Mouse (Mus musculus) brown adipose tissue, adult 24 weeks (tissue): ENCODE measurements around the gene Rhoj. TPM values are rescaled to one million over a fixed set of nuclear protein-coding genes. Genes with fewer than 3 reads are reported as not detected.
"Not testable (repeated sequence)": the region's sequence is repeated elsewhere in the genome, so short reads cannot be mapped to it uniquely, and the experiment has no call there.

Source experiments
- H3K27ac ChIP-seq: fragments of 200-500 bp; replicated peaks from 2 replicates; pipeline ENCODE4 v1.5.1; 2012; ENCODE audit warnings: low read depth, mild to moderate bottlenecking, low read length
- H3K4me1 ChIP-seq: fragments of 200-500 bp; 2 replicates; pipeline ENCODE4 v1.6.1; 2012; ENCODE audit warnings: low read length, mixed read lengths; ENCODE audit not compliant: control insufficient read depth, insufficient read depth, insufficient read length
- H3K4me3 ChIP-seq: fragments of 200-500 bp; 2 replicates; pipeline ENCODE4 v1.5.1; 2012; ENCODE audit warnings: low read depth, mild to moderate bottlenecking, low read length, moderate library complexity; ENCODE audit not compliant: insufficient read depth
- polyA plus RNA-seq: library from polyadenylated mRNA; stranded (reverse); fragments of >200 nt; gene quantifications from 2 replicates; pipeline ENCODE4 v1.2.4, GENCODE M21; 2012; ENCODE audit not compliant: missing spikeins, insufficient read depth, insufficient read length

The Rhoj gene
- polyA plus RNA-seq, 1 experiment: 16.0 TPM

GRCm38 (mm10) chr12:75315851-75316250 is 7.7 kb downstream of the Rhoj start:
- Histone ChIP-seq H3K27ac (no peak overlapping the region), H3K4me3 (no peak overlapping the region), H3K4me1 (peaks cover 12% of the 10 kb centered on the region)

DNA sequence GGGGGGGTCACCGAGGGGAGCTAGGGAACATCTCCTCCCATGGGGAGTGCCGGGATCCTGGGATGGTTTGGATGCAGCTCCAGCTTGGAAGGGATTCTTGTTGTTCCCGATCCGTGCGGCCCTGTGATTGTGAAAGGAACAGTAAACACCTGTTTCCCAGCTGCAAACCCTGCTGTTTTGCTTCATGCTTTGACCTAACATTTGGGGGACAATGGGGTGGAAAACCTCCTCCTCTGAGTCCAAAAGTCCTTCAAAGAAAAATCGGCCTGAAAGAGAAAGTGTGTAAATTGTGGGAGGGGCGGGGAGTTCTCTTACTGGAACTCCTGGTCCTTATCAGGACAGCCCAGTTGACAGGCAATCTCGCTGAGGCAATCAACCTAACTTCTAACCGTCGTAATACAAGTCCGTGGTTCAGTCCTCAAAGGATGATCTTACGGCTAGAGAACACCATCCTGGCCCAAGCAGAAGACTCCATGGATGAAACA is 12.4 kb downstream of the Rhoj start:
- Histone ChIP-seq H3K4me1 (no peaks in the 10 kb centered on the region), H3K4me3 (no peak overlapping the region), H3K27ac (peak overlapping the region; percentile 35; the same call in 1 of the 2 replicates)

- Histone ChIP-seq H3K27ac (no peak overlapping the region), H3K4me3 (no peak overlapping the region), H3K4me1 (no peaks in the 10 kb centered on the region)
Observed at GRCm38 (mm10) chr12:75321189-75321588, 13.1 kb downstream of the Rhoj start.

DNA sequence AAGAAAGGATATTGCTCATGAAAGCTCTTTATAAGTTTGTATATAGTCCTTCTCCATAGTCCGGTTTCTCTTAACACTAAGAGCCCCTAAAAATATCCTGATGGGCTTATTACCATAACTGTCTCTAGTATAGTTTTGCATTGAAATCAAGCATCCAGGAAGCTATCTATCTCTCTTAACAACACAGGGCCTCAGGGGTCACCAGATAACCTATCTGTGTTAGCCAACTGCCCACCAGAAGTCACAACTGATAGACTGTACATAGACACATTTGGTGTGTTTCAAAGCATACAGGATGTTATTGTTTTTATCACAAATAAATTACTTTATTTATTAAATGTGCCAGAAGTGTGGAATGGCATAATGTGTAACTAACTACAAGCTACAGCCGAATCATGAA is 21.1 kb downstream of the Rhoj start:
- Histone ChIP-seq H3K27ac (no peak overlapping the region), H3K4me1 (no peaks in the 10 kb centered on the region), H3K4me3 (no peak overlapping the region)

DNA sequence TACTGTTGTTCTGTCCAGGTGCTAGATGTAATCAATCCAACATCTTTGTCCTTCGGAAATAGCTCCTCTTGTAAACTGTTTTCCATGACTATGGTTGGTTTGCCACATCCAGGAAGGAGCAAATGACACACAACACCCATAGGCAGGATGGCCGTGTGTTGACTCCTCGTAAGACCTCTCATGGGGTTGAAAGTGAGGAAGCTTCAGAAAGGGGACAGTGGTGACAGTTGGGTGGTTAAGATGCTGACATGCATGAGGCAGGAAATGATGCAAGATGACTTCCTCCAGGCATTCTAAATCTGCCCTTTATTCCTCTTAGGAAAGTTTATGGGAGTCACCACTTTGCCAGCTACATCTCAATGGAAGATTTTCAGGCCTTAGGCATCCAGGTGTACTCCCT is 31.8 kb downstream of the Rhoj start:
- H3K4me3 ChIP-seq: no peak overlapping the region
- no peak overlapping the region for H3K27ac ChIP-seq
- peaks cover 11% of the 10 kb centered on the region; the same call in 1 of the 2 replicates for H3K4me1 ChIP-seq

DNA sequence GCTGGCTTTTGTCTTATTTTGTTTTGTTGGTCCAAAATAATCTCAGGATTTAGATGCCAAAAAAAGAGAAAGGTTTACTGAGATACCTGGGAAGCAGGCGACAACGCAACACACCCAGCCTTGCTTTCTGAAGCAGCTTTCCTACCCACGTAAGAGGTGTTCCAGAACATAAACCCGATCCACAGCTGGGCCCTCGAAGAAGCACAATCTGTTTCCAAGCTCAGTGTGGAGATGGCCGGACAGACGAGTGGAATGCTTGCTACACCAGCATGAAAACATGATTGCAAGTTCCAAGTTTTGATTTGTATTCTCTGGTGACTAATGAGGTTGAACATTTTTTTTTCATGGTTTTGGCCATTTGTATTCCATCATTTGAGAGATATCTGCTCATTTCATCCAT is 32.2 kb downstream of the Rhoj start:
- peaks cover 11% of the 10 kb centered on the region; the same call in 1 of the 2 replicates for H3K4me1 ChIP-seq
- no peak overlapping the region for H3K4me3 ChIP-seq
- H3K27ac ChIP-seq: no peak overlapping the region

GRCm38 (mm10) chr12:75348551-75348950 is 40.4 kb downstream of the Rhoj start:
- peaks cover 5% of the 10 kb centered on the region; the same call in 1 of the 2 replicates for H3K4me1 ChIP-seq
- H3K4me3 ChIP-seq: no peak overlapping the region
- H3K27ac ChIP-seq: no peak overlapping the region

DNA sequence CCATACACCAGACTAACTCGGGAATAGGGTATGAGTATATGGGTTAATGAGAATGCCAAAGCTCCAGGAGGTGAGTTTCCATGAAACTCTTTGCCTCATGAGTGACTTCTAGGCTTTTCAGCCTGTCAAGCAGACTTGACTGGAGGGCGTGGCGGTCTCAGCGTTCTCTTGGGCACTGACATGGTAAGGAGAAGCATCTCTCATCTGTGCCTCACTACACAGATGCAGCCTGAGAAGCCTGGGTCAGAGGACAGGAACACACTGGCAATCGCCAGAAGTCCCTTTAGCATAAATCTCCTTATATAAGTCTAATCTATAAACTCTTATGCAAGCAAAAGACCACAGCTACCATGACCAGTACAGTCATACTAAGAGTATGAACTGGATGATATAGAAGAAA is 41.4 kb downstream of the Rhoj start:
- not testable (repeated sequence) for H3K4me3 ChIP-seq, H3K4me1 ChIP-seq, H3K27ac ChIP-seq

GRCm38 (mm10) chr12:75350750-75351149 is 42.6 kb downstream of the Rhoj start:
- Histone ChIP-seq H3K27ac (no peak overlapping the region), H3K4me3 (no peak overlapping the region), H3K4me1 (peaks cover 10% of the 10 kb centered on the region; the same call in 1 of the 2 replicates)

GRCm38 (mm10) chr12:75351846-75352245 is 43.7 kb downstream of the Rhoj start:
- H3K4me3 ChIP-seq: no peak overlapping the region
- H3K27ac ChIP-seq: no peak overlapping the region
- peaks cover 13% of the 10 kb centered on the region; the same call in 1 of the 2 replicates for H3K4me1 ChIP-seq

DNA sequence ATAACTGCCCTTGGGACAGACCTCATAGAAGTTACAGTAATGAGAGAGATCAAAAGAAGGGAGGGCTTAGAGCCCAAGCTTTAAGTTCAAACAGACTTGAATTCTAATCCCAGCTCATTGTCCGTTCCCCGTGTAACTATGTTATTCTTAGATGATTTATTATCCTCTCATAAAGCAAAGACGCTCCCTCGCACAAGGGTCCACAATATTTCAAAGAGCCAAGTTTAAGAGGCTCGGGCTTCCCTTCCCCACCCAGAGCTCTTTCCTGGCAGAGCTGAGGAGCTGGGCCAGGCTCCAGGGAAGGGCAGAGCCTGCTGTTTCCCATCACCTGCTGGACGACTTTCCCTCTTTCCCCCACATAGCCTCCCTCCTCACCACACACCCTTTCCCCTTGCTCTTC is 44.3 kb downstream of the Rhoj start:
- Histone ChIP-seq H3K4me3 (no peak overlapping the region), H3K4me1 (peaks cover 13% of the 10 kb centered on the region; the same call in 1 of the 2 replicates), H3K27ac (peak overlapping the region; percentile 44; the same call in 1 of the 2 replicates)

- H3K4me3 ChIP-seq: no peak overlapping the region
- H3K27ac ChIP-seq: peak overlapping the region; percentile 70
- H3K4me1 ChIP-seq: peaks cover 13% of the 10 kb centered on the region; the same call in 1 of the 2 replicates
Observed at GRCm38 (mm10) chr12:75354354-75354753, 46.2 kb downstream of the Rhoj start.

DNA sequence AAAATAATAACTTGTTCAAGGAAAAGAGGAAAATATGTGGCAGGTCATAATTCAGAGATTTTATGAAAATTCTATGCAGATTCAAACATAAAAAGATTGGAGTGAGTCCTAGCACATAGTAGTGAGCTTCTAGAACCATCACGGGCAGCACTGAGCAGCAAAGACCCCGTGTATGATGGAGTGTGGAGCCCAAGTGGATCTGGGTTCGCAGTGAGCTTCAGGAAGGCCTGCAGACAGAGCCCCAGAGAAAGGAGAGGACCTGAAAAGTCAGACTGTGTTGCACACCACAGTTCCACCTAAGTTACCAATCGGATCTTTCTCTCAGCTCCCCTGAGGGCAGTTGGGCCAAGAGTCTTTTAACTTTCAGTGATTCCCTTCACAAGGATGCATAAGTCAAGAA is 49.7 kb downstream of the Rhoj start:
- Histone ChIP-seq H3K27ac (no peak overlapping the region), H3K4me3 (no peak overlapping the region), H3K4me1 (peaks cover 12% of the 10 kb centered on the region; the same call in 1 of the 2 replicates)

DNA sequence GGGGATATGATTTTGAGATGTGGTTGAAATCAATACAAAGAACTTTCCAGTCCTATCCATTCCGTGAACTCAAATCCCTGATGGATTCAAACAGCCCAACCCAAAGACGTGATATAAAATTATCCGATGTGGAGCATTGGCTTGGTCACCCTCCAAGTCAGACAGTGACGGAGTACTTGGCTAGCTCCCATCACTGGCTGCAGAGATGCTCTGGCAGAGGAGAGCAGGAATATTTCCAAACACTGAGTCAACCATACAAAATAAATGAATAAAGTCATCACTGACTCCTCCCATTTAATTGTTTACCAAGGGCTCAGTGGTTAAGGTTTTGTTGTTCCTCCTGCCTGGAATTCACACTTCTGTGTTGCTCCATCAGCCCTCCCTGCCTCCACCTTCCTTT is 50.6 kb downstream of the Rhoj start:
- Histone ChIP-seq H3K4me1 (peaks cover 12% of the 10 kb centered on the region; the same call in 1 of the 2 replicates), H3K4me3 (no peak overlapping the region), H3K27ac (no peak overlapping the region)

DNA sequence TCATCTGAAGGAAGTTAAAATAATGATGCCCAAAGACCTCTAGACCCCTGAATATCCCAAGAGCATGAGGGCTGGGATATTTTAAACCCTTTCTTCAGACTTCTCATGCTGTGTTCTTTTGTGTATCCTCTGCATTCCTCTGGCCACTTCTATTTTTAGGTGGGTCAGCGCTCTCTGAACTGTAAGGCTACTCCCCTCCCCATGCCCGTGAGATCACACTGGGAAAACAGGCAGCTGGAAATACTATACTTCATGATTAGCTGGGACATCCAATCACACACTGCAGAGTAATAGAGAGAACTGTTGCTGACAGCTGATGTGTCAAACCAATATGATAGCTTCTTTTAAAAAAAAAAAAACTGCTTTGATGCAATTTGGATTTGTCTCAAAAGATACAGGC is 51.4 kb downstream of the Rhoj start:
- peak overlapping the region; percentile 16; the same call in 1 of the 2 replicates for H3K27ac ChIP-seq
- H3K4me1 ChIP-seq: peaks cover 12% of the 10 kb centered on the region; the same call in 1 of the 2 replicates
- no peak overlapping the region for H3K4me3 ChIP-seq

DNA sequence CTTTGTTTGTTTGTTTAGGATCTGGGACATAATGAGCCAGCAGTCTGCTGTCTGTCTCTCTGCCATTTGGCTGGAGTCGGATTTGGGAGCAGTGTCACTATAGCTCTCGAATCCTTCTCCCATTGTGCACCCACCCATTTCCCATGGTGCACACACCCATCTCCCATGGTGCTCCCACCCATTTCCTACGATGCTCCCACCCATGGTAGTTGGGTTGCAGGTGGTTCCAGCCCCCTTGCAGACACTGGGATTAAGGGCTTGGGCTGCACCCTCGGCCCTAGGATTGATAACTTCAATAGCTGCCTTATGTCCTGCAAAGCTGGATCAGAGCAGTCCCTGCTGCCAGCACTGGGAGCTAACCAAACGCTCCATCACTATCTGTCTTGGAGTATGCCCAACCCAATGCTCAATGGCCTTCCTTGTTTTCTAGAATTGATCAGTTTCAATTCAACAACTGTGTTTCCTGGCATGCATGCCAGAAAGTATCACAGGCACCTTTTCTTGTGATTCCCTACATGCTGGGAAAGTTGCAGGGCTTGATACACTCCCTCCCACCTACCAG is 51.9 kb downstream of the Rhoj start:
- Histone ChIP-seq H3K4me3 (no peak overlapping the region), H3K4me1 (peaks cover 9% of the 10 kb centered on the region; the same call in 1 of the 2 replicates), H3K27ac (peak overlapping the region; percentile 40)
